Mouse (Mus musculus) left cerebral cortex, postnatal 10 days (tissue): ENCODE data around the gene Cyfip1. TPM values are rescaled to one million over a fixed set of nuclear protein-coding genes. Genes with fewer than 3 reads are reported as not detected.

ENCODE experiments used
- DNase-seq, 2 experiments: peaks; one replicate each; pipeline ENCODE4 v3.0.0; 2021 to 2022; ENCODE audit warnings: low spot score in 2 of 2, mixed read lengths in 1 of 2; ENCODE audit errors: extremely low spot score in 1 of 2
- intact Hi-C: fragments of 180-260 bp; cut with DNase I; formaldehyde crosslinking; loops from one replicate; pipeline ENCODE4 v1.15.1; 2025
- total RNA-seq, 2 experiments: library from RNA; stranded (reverse); gene quantifications; 2 replicates each; pipeline ENCODE4 v1.2.3; 2021

Gene Cyfip1
- total RNA-seq, 2 experiments from 2014 or later = 70.0 to 70.8 TPM

DNA sequence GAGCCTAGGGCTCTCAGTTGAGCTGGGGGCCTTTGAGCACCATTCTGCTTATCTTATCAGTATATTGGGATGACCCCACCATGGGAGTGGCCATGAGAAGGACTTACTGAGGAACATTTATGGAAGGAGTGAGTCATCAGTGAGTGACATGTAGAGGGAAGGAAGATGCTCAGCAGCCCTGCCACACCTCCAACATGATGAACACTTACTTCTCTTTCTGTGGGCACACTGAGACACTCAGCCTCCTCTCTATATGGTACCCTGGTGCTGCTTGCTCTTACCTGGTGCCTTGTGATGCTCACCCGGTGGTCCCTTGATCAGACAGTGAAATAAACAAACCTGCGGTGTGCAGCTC lies 17.9 kb downstream of the Cyfip1 start:
- intact Hi-C loops = no loop called here
- no peak for DNase-seq

DNA sequence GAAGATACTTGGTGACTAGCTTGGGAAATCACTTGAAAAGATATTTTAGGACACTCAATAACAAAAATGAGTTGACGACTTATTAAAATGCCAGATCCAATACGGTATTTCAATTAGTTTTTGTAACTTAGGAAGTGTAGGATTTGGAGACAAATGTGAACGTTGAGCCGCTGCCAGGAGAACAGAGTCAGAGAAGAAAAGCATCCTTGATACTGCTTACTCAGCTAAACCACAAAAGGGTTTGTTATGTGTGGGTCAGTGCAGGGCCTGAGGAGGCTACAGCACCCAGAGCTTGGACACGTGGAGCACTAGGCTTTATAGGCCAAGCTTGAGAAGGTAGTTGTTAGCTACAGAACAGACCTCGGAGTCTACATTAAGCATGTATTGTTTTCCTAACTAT lies 18.4 kb downstream of the Cyfip1 start:
- intact Hi-C loops = no loop called here
- DNase-seq = no peak

DNA sequence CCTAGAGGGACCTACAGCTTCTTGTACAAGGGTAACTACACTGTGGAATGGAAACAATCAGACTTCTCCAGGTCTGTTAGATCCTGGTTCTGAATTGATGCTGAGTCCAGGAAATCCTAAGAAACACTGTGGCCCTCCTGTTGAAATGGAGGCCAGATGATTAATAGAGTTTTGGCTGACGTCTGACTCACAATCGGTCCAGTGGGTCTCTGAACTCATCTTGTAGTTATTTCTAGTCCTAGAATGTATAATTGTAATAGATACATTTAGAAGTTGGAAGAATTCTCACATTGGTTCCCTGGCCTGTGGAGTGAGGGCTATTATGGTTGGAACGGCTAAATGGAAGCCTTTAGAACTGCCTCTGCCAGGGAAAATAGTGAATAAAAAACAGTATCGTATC lies 19.6 kb downstream of the Cyfip1 start:
- DNase-seq = no peak
- intact Hi-C loops = no loop called here

DNA sequence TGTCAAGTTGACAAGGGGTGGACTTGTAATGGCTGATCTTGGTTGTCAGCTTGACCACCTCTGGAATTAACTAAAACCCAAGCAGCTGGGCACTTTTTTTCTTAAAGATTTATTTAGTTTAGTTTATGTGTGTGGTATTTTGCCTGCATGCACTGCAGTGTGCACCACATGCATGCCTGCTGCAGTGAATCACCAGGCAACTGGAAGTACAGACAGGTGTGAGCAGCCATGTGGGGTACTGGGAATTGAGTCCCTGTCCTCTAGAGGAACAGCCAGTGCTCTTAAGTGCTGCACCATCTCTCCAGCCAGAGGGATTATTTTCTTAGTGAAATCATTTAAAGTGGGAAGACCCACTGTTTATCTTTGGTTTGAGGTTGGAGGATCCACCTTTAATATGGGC lies 23.5 kb downstream of the Cyfip1 start:
- no peak for DNase-seq
- intact Hi-C loops = no loop called here

DNA sequence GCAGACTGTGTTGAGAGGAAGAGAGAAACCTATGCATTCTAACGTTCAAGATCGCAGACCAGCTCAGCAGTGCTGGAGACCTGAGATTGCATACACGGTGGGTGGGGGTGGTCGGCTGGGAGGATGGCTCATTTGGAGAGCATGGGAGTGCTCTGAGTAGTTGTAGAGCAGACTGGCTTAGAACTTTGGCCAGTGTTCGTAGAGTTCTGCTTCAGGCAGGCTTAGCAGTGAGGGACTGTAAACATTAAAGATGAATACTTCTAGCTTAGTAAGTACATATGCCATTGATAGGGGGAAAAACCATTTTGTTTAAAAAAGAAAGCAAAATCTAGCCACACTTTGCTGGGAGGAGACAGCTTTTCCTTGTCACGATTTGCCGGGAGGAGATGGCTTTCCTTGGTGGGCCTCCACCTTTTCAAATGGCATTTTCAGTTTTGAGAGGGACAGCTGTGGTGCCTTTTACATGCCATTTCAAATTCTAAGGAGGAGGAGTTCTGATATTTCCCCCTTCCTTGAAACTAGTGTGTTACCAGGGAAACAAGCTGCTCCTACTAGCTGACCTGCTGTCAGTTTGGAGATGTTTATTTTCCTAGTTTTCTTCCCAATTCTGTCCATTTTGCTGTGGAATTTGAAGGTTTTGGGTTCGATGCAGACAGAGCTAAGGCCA lies 24.3 kb downstream of the Cyfip1 start:
- DNase-seq = no peak
- intact Hi-C loops = no loop called here

DNA sequence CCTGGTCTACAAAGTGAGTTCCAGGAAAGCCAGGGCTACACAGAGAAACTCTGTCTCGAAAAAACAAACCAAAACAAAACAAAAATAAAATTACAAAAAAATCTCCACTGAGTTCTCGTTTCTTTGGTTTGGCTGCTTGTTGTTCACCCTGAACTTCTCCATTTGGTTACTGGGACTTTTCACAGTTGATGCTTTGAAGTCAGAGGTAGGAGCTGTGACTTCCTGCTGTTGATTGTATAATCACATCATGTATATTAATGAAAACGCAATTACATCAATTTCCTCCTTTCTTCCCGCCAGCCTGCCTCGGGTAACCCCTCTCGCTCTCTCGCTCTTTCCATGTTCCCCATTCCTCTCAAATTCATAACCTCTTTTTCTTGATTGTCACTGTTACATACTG lies 26.7 kb downstream of the Cyfip1 start:
- no peak for DNase-seq
- intact Hi-C loops = no loop called here

DNA sequence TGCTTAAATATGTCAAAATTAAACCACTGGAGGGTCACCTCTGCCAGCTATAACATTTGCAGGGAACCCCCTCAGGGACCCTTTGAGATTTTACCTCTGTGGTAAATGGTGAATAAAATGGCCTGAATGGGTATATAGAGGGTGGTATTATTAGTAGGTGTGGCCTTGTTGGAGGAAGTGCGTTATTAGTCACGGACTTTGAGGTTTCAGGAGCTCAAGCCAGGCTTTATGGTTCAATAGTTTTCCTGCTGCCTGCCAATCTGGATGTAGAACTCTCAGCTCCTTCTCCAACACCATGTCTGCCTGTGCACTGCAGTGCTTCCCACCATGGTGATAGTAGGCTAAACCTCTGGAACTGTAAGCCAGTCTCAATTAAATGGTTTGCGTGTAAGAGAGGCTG lies 27.7 kb downstream of the Cyfip1 start:
- intact Hi-C loops = no loop called here
- no peak for DNase-seq

DNA sequence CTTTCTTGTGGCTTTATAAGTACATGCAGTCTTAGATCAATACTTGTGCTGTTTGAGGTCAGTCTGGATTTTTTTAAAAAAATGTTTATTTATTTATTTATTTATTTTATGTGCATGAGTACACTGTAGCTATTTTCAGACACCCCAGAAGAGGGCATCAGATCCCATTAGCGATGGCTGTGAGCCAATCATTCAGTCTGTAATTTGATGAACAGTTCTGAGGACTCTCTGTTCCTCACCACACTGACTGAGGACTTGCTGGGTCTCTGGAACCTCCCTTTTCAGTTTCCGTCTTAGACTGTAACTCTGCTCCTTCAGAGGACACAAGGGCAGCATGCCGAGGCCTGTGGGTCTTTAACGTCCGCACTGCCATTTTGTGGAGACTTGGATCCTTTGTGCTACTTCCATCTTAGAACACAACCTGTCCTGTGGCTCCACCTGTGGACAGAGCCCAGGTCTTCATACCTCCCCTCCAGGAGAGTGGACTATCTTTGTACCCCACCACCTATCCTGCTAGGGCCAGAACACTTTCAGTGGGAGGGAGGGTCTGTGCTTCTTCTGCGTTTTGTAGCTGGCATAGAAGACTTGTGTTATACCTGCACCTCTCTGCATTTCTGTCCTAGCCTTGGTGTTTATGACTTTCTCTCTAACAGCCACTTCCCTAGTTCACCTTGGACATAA lies 28.9 kb downstream of the Cyfip1 start:
- DNase-seq = no peak

DNA sequence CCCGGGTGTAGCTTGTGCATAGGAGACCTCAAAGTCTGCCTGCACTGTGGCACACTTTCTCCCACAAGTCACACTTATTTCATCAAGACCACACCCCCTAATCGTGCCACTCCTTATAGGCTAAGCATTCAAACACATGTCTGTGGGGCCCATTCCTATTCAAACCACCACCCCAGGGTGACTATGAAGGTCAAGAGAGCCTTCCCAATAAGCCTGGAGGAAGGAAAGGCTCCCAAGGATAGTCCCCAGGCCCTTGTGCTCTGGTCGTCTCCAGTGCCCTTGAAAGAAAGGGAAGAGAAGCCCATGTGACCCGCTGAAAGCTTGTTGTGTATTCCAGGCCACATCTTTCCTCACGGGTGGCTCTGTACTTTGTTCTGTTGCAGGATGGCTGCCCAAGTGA lies 29.9 kb downstream of the Cyfip1 start:
- intact Hi-C loops = no loop called here
- DNase-seq = no peak

More for the DNA sequence above, 28.9 kb downstream of the Cyfip1 start:
- intact Hi-C loops = no loop called here

DNA sequence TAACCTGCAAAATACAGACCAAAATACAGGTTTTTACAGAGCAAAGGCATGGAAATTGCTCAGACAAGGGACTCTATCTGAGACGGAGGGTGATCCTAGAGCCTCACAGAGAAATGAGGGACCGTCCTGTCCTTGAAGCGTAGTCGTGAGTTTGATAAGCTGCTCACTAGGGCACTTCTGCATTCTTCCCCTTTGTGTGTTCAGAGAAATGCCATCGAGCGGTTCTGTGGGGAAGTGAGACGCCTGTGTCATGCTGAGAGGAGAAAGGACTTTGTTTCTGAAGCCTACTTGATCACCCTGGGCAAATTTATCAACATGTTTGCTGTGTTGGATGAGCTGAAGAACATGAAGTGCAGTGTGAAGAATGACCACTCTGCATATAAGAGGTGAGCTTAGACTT lies 33.2 kb downstream of the Cyfip1 start:
- DNase-seq = no peak
- intact Hi-C loops = loop anchor here (5.0 kb wide), 1 partner anchor 32 kb away; the partner anchor contains the start of gene Cyfip1

DNA sequence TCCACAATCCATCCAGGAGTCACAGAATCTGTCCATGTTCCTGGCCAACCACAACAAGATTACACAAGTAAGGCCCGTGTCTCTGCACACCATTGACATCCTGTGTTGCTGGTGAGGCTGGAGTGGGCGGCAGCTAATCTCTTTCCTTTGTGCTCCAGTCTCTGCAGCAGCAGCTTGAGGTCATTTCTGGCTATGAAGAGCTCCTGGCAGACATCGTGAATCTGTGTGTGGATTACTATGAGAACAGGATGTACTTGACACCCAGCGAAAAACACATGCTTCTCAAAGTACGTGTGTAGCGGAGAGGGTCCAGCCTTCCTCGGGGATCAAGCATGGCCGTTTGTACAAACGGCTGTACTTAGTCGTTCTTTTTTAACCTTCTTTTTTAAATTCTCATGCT lies 36.2 kb downstream of the Cyfip1 start:
- no peak for DNase-seq
- intact Hi-C loops = loop anchor here (5.0 kb wide), 1 partner anchor 35 kb away; the partner anchor contains the start of gene Cyfip1

DNA sequence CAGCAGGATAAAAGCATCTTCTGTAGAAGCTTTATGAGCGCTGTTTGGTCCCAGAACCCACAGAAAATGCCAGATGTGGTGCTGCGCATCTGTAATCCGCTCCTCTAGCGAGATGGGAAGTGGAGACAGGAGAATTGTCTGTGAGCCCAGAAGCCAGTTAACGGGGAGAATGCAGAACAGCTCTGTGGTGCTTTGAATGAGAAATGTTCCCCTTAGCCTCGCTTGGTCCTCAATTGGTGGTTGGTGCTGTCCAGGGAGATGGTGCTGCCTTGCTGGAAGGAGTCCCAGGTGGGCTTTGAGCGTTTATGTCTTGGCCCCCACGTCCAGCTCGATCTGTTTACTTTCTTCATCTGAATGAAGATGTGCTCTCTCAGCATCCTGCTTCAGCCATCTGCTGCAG lies 39.3 kb downstream of the Cyfip1 start:
- intact Hi-C loops = no loop called here
- no peak for DNase-seq

DNA sequence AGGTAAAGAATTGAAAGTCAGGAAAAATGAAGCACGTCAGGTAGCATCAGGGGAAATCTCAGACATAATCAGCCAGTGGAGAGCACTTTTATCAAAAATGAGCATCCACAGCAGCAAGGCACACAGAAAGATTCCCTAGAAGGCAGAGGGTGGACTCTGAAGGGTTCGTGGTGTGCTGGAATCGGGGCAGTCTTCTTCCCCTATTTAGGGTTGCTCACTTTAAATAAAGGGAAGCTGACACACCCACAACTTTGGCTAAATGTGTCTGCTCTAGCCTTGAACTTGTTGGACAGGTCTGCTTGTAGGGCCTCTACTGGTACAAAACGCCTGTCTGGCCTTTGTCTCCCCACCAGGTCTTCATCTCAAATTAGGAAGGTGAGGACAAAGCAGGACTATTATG lies 47.1 kb downstream of the Cyfip1 start:
- DNase-seq = no peak
- intact Hi-C loops = no loop called here

DNA sequence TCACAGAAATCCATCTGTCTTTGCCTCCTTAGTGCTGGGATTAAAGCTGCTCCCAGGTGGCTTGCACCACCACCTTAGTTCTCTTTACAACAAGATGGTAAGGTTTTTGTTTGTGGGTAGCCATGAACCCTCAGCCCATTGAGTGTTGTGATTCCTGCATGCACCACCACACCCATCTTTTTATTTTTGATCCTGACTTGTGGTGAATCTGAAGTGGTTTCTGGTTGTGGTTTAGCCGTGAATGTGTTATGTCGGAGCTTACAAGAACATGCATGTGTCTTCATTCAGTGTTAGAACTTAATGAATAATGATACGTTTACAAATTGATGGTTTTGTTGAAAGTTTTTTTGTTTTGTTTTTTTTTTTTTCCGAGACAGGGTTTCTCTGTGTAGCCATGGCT lies 48.5 kb downstream of the Cyfip1 start:
- no peak for DNase-seq
- intact Hi-C loops = no loop called here

DNA sequence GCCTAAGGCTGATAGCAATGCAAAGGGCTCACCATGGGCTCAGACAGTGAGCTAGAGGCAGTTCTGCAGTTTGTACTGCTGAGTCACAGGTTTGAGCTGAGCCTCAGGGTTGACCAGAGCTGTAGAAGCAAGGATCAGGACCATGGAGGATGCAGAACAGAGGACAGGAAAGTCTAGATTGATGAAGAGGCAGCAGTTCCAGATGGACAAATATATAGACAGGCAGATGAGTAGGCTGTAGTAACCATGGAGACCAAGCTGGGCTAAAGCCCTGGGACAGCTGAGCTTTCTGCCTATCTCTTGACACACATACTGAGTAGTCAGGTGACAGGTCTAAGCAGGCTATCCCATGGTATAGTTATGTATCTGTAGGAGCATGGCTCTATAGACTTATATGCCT lies 49.2 kb downstream of the Cyfip1 start:
- intact Hi-C loops = no loop called here
- DNase-seq = no peak

DNA sequence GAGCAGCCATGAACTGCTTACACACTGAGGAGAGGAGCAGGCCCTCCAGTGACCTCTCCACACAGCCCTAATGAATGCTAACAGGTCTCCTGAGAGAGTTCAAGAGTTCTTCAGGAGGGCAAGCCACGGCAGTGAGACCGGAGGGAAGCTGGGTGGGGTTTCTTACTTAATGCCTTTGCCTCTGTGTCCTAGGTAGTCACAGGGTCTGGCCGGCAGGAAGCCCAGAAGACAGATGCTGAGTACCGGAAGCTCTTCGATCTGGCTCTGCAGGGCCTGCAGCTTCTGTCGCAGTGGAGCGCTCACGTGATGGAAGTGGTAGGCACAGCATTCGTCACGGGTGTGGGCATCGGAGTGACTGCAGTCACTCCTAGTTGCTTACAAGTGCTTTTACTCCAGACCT lies 50.3 kb downstream of the Cyfip1 start:
- DNase-seq = no peak
- intact Hi-C loops = no loop called here

DNA sequence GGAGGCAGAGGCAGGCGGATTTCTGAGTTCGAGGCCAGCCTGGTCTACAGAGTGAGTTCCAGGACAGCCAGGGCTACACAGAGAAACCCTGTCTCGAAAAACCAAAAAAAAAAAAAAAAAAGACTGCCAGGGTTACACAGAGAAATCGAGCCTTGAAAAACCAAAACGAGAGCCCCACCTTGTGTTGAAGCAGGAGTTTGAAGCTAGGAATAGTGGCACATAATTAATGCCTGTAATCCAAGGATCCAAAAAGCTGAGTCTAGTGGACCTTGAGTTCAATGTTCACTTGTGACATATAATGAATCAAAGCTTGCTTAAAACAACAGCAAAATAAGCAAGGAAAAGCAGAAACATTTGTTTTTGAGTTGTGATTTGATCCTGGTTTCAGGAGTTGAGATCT lies 62.2 kb downstream of the Cyfip1 start:
- intact Hi-C loops = loop anchor here (5.0 kb wide), 1 partner anchor 76 kb away; no protein-coding TSS in a partner anchor
- DNase-seq = no peak

DNA sequence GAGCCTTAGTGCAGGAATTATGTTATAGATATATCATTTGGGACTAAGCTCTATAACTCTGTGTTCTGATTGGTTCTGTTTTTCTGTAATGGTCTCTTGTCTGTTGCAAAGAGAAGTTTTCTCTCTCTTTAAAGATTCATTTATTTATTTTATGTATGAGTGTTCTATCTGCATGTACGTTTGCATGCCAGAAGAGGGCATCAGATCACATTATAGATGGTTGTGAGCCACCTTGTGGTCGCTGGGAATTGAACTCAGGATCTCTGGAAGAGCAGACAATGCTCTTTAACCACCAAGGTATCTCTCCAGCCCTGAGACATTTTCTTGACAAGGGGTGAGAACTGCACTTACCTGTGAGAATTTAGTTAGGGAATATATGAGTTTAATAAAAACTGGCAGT lies 63.9 kb downstream of the Cyfip1 start:
- intact Hi-C loops = no loop called here
- DNase-seq = no peak

DNA sequence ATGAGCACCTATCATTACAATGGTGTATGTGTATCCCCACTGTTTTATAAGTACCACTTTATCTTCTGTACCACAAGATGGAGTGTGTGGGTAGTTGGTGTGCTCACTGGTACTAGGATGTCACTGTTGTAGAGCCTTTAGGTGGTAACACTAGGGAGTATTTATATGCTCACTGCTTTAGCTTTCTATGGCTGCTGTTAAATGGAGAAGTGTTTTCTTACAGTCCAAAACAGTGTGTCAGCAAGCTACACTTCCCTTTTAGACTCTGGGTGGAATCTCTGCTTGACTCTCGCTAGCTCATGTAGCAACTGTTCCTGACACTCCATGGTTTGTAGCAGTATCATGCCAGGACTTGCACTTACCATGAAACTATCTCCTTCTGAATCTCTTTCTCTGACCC lies 68.0 kb downstream of the Cyfip1 start:
- no peak for DNase-seq
- intact Hi-C loops = no loop called here

DNA sequence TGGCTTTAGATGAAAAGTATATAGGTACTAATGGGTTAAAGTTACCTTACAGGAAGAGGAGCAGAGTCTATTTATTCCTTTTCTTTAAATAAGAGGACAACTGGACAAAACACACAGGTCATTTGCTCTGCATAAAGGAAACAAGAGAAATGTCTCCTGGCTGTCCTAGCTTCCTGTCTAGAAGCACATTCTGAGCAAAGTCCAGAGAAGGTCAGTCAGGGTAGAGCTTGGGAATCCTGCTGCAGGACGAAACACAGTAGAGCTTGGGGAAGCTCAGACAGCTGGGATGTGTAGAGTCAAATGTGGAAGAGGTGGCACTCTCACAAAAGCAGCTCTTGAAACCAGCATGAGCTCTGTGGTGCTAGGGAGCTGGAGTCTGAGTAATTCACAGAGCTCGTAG lies 68.8 kb downstream of the Cyfip1 start:
- intact Hi-C loops = loop anchor here (5.0 kb wide), 1 partner anchor 103 kb away; no protein-coding TSS in a partner anchor
- DNase-seq = no peak

DNA sequence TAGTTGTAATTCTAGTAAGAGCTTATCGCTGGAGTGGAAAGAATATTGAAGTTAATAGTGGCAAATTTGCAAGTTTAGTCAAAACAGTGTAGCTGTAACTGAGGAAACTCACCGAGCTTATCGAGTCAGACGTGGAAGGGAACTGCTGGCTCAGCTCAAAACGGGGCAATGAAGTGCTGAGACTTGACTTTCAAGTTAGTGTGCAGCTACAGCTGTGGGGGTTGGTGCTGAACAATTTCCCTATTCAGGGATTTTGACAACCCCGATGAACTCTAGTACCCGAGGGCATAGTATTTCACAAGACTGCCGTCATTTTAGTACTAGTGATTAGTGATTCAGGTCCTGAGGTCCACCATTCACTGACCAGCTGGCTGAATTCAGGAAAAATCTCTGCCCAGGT lies 69.8 kb downstream of the Cyfip1 start:
- peak; percentile 27 to 34 for DNase-seq
- intact Hi-C loops = loop anchor here (5.0 kb wide), 1 partner anchor 104 kb away; no protein-coding TSS in a partner anchor
